Mouse (Mus musculus): Measurements from ENCODE around the gene Foxd1. TPM values are rescaled to one million over a fixed set of nuclear protein-coding genes. Genes with fewer than 3 reads are reported as not detected.

Foxd1 gene
- polyA plus RNA-seq (2012; ENCODE audit: low replicate concordance), result not detected in 2 replicates

DNA sequence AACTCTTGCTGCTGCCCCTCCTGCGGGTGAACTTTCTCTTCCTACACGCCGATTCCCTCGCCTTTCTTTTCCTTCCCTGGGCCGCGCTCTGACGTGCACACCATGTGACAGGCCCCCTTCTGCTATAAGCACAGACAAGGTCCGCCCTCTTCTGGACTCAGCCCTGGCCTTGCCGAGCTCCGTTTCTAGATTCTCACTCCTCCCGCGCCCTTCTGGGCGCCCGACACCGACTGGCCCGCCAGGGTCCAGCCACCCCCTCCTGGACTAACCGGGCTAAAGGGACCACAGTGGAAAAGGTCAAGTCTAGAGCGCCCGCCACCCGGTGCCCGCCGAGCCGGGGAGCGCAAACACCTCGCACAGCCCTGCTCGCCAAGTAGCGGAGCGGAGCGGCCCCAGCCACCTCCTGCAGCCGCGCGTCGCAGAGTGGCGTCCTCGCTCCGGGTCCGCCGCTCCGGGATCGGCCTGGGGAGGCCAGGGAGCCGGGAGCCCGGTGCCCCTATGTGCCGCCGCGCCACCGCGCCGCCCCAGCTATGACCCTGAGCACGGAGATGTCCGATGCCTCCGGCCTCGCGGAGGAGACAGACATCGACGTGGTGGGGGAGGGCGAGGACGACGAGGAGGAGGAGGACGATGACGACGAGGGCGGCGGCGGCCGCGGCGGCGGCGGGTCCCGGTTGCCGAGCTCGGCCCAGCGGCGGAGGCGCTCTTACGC is at the start of gene Foxd1:
TSS of gene Foxd1 (plus strand) at position 153 of the 712 bp plus-strand sequence.

DNA sequence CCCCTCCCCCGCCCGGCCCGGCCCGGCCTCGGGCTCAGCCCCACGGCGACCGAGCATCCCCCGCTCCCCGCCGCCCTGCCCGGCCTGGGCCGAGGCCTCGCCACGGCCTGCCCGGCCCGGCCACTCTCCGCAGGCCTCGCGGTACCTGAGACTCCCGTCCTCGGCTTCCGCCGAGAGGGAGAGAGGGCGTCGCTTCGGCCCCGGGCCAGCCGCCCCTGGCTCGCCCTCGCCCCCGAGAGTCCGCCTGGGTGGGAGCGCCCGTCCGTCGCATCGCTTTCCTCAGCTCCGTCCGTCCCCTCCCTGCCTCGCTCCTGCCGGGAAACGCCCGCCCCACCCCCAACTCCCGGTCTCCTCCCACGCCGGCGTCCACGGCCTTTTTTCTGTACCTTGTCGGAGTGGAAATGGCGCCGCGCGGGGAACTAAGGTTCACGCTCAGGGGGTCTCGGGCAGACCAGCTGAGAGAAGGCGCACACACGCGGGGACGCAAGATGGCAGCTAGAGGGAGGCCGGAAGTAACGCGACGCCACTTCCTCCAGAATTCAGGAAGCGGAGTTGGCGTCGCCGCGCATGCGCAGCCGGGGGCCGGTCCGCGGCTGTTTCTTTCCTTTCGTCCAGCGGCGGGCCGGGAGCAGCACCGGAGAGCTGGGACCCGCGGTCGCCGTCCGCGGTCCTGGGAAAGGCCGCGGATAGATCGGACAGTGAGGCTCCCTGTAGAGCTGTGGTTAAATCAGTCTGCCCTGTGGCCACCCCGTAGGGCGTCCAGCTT is 37.4 kb upstream of the Foxd1 start, which contains the start of gene Btf3:
TSS of gene Btf3 (minus strand) at position 527 of the 766 bp plus-strand sequence.

Other genes with a start within 250 kb of the Foxd1 start
- 0.05 and 0.11 TPM in 2 replicates for gene Arhgef28, start 147.8 kb upstream of the Foxd1 start, polyA plus RNA-seq (2012; ENCODE audit: low replicate concordance)
- 8.8 and 10.0 TPM in 2 replicates for gene Utp15, start 91.2 kb upstream of the Foxd1 start, polyA plus RNA-seq (2012; ENCODE audit: low replicate concordance)
- 27.3 and 67.2 TPM in 2 replicates for gene Ankra2, start 91.2 kb upstream of the Foxd1 start, polyA plus RNA-seq (2012; ENCODE audit: low replicate concordance)
- gene Gm21976, start 74.4 kb upstream of the Foxd1 start, polyA plus RNA-seq (2012; ENCODE audit: low replicate concordance), result not detected in 2 replicates
- gene Btf3, start 37.2 kb upstream of the Foxd1 start, polyA plus RNA-seq (2012; ENCODE audit: low replicate concordance), result 66.6 and 67.8 TPM in 2 replicates
- 0.81 and 1.2 TPM in 2 replicates for gene Gm10320, start 137.8 kb downstream of the Foxd1 start, polyA plus RNA-seq (2012; ENCODE audit: low replicate concordance)